Mouse (Mus musculus): ENCODE results near the gene Thsd7b. TPM values are rescaled to one million over a fixed set of nuclear protein-coding genes. Genes with fewer than 3 reads are reported as not detected.
"Not testable (repeated sequence)": the region's sequence is repeated elsewhere in the genome, so short reads cannot be mapped to it uniquely, and the experiment has no call there.

Thsd7b gene
- polyA plus RNA-seq, 1 experiment from 2014 or later = 0.49 TPM

DNA sequence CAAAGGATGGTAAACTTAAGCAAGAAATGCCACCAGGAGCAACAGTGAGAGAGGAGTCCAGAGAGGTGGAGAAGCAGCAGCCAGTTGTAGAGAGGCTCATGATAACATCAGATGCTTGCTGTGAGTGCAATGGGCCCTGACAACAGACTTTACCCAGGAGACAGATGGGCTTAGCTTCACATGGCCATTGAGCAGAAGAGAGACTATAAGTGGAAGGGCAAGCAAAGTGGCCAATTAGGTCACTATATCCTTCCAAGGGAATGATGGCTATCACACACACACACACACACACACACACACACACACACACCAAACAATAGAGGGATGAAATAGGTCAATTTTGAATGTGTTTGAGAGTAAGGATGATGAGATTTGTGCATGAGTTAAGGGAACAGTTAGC, 565.4 kb downstream of the Thsd7b start:
- no peak for DNase-seq (ENCODE audit: low spot score)

DNA sequence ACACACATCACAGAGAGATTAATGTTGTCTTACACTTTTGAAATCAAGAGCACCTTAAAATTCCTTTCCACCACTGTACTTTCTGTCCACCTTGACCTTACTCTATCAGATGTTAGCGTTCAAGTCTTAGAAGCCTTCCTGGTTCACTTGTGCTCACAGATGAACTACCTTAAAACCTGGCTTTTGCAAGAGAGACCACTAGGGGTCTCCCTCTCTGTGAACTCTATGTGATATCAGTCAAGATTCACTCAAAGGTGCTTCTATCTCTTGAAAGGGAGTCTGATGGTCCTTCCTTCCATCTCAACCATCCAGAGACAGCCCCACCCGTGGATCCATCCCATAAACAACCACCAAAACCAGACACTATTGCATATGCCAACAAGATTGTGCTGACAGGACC, 570.3 kb downstream of the Thsd7b start:
- DNase-seq (ENCODE audit: low spot score) = peak; percentile 31

DNA sequence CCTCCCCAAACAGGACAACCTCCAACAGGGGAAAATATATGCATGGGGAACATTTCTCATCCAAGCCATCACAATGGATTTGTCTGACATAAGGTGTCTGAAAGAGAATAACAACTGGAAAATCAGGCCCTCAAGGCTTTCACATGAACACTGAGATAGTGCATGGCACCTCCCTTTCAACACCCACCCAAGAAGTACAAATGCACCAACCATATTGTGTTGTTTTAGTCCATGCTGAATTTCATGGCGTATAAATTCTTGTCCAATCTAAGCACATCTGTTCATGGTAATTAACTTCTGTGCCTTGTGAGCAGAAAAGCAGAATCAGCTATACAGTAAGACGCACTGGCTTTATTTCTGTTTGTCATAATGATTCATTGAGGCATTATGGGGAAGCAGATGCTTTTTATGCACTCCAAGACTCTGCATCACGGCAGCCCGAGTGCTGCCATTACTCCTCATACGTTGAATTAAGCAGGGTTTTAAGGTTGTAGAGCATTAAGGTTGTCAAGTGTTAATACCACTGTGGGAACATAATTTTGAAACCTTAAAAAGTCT, 577.0 kb downstream of the Thsd7b start:
- no peak for DNase-seq (ENCODE audit: low spot score)

DNA sequence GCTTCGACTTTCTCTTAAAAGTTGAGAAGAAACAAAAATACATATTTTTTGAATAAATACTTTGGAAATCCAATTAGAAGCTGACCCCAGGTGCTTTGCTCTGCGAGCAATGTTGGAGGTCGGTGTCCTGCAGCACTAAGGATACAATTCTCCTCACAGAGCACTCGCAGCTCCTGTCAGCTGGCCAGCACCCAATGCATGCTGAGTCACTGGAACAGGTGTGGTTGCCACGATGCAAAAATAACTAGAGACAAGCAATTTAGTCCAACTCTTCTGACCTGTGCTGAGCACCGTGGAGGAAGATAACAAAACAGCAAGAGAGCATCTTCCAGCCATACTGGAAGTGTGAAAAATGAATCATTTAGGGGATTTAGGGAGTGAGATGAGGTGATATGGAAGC, 594.6 kb downstream of the Thsd7b start:
- DNase-seq (ENCODE audit: low spot score) = no peak

DNA sequence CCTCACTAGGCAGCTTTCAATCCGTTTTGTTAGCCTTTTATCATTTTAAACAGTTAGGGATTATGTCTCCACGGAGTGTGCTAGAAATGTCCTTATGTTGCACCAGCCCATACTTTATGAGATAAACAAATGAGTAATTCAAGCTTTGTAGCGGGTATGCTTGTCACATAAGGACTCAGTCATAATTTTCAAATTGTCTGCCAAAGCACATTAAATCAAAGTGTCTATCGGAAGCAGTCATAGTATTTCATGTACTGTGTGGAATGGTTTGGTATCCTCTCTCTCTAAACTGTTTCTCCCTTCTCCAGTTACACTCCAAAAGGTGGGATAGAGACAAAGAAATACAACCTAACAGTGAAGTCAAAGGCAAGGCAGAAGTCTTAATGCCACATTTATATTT, 601.3 kb downstream of the Thsd7b start:
- DNase-seq (ENCODE audit: low spot score) = no peak

DNA sequence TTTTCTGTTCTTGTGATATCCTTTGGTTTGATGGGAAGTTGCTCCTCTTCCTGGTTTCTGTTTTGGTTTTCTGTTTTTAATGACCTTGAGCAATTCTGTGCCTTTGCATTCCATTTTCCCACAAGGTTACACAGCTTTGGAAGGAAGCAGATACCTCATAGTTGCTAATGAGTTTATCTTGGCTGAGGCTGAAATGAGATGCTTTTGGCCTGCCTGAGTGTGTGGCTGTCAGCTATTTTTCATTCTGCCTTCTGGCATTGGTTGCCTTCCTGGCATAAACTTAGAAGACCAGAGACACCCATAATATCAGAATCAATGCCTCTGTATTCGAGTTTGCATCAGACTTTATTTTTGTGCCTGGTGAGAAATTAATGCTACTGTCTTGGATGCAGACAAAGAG, 614.8 kb downstream of the Thsd7b start:
- no peak for DNase-seq (ENCODE audit: low spot score)

DNA sequence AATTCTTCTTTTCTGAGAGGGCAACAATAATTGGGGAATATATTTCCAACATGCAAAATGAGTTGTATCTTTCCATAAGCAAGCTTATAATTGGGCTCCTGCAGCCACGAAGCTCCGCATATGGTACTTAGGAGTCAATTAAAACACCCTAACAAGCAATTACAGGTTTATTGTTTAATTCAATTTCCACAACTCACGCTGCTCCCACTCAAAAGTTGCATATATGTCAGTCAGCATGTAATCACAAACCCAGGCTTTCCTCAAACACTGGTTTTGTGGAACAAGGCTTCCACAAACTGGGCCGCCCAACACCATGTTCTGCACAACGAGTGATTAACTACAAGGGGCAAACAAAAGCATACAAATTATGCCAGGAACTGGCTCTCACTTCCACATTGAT, 625.0 kb downstream of the Thsd7b start:
- no peak for DNase-seq (ENCODE audit: low spot score)

DNA sequence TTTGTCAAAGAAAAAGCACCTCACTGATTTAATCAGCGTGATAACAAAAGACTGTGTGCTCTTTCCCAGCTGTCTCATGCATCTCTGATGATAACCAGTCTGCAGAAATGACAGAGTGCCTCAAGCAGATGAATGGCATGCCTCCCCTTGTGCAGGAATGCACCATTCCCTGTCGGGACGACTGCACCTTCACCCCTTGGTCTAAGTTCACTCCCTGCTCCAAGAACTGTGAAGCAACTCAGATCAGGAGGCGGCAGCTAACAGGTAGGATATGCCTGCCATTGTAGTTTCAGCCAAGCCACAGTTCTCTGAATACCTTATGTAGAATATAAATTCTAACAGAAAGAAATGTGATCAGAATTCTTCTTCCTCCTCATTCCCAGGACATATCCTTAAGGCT, 642.4 kb downstream of the Thsd7b start:
- DNase-seq (ENCODE audit: low spot score) = no peak

DNA sequence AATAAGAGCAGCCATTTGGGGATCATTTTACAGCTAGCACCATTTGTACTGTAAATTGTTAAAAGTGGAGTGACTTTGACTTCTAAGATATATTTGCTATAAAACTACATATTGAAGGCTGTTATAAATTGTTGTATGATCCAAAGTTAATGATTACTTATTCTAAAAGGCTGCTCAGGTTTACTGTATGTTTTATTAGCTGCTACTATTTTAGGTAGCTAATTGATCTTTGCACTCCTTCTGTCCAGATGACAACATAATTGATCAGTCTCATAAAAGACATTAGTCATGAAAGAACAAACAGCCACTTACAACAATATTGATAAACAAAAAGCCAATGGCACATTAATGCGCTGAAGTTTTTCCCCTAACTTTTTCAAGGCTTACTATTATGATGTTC, 644.5 kb downstream of the Thsd7b start:
- DNase-seq (ENCODE audit: low spot score) = no peak

DNA sequence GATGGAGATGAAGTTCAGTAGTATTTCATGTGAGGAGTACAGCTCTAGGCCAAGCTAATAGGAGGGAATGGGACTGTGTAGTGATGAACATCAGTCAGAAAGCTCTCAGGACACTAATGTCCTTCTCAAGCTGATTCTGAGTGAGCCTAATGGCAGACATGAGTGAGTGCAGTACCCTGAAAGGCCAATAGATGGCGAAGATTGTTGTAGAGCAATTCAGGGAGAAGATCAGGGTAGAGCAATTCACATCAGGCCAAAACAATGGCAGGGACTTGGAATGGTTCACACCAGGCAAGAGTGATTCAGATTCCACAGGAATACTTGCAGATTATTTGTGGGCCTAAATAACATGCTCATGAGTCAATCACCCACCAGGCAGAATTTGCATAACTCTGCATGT, 646.3 kb downstream of the Thsd7b start:
- peak; percentile 38 for DNase-seq (ENCODE audit: low spot score)

DNA sequence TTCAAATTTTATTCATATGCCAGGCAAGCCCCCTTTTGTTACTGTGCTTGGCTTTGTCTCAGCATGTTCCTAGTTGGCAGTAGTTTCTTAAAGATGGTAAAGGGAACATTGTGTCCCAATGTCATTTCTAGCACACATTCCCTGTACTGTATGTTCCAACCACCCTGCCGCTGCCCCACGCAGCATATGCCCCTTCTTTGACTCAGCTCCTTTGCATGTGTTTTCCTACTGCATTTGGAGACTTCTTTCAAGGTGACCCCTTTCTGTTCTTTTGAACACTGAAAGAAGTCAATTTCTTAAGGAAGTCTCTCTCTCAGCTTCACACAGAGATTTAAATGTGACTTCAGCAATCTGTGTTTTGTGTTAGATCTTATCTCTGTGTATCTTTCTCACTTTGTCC, 657.9 kb downstream of the Thsd7b start:
- no peak for DNase-seq (ENCODE audit: low spot score)

DNA sequence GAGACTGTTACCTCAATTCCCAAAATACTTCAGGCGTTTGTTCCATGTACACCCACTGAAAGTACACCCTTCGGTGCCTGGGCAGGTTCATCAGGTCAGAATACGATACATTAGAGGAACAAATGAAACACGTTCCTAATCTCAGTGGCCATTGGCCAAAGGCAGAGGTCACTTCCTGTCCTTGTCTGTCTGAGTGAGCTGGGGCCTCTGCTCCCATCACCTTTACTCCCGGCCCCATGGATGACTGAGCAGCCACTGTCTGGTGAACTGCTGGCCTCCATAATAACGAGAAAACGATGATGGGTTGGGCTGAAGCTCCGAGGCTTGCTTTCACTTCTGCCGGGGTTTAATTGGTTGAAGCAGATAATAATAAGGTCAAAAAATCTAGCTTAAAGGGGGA, 670.0 kb downstream of the Thsd7b start:
- DNase-seq (ENCODE audit: low spot score) = no peak

DNA sequence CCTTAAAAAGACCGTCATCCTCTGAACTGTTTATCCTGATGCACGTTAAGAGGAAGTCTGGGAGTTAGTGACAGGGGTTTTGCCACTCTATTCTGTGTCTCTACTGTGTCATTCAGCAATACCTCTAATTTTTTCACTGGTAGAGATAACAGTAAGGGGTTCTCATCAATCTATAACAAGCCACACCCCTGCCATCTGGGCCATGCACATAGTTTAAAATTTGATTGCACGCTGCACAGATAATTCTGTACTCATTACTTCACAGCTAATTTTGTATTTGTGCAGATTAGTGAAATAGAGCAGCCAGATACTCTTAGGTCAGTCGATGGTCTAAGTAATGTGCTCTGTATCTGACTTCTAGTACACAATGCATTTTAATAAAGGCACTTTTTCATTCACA, 673.9 kb downstream of the Thsd7b start:
- DNase-seq (ENCODE audit: low spot score) = no peak

DNA sequence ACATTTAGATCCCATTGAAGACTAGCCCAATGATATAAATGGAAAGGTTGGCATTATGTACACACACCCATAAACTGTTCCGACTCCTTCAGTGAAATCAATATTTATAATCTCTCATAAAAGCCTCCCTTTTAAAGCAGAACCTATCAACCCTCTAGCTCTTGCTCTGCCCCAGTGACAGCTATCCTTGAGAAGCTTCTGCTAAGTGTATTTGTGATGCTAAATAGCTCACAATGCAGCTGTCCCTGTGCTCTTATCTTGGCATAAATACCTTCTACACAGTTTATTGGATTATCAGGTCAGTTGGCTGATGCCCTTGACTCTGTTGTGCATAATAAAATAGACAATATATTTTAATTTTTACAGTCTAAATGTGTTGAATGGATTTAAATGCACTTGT, 682.4 kb downstream of the Thsd7b start:
- no peak for DNase-seq (ENCODE audit: low spot score)

DNA sequence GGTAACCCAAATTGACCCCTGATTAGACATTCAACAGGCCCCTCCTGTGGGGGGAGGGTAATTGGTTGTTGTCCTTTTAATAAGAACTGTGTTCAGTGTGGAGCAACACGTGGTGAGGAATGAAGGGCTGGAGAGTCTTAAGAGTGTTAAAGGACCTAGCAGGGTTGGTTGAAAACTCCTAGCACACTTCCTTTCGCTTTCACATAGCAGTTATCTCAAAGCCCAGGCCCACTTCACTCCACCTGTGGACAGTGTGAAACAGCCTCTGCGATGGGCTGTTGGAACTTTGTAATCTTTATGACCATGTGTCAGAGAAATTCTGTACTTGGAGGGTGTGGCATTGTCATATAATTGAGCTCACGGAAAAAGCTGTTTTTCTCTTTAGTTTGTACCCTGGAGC, 683.5 kb downstream of the Thsd7b start:
- DNase-seq (ENCODE audit: low spot score) = no peak

DNA sequence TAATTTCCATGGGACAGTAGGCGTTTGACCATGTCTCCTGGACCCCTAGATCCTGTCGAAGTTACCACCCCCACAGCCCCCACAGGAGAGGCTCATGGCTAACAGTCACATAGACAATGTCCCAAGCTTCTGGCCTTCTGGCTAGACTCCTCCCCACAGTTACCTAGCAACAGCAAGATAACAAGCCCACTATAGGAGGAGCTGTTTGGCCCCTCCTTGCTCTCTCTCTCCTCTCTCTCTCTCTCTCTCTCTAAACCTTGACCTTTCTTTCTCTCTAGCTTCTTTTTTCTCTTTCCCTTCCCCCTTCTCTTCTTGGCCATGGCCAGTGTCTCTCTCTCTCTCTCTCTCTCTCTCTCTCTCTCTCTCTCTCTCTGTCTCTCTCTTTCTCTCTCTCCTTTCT, 686.2 kb downstream of the Thsd7b start:
- not testable (repeated sequence) for DNase-seq (ENCODE audit: low spot score)

DNA sequence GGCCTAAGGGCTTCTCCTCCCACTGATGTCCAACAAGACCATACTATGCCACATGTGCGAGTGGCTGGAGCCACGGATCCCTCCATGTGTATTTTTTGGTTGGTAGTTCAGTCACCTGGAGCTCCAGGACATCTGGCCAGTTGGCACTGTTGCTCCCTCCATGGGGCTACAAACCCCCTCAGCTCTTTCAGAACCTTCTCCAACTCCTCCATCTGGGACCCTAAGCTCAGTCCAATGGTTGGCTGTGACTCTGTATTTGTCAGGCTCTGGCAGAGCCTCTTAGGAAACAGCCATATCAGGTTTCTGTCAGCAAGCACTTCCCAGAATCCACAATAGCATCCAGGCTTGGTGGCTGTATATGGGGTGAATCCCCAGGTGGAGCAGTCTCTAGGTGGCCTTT, 690.1 kb downstream of the Thsd7b start:
- DNase-seq (ENCODE audit: low spot score) = no peak

DNA sequence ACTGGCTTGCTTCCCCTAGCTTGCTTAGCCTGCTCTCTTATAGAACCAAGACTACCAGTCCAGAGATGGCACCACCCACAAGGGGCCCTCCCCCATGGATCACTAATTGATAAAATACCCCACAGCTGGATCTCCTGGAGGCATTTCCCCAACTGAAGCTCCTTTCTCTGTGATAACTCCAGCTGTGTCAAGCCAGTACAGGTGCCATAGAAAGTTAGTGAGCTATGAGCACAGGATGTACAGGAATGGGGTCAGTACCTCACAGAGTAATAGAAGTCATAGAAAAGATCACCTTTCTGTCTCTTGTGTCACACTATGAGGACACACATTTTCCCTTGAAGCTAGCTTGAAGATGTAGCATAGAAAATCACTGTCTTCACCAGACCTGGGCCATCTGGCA, 716.1 kb downstream of the Thsd7b start:
- DNase-seq (ENCODE audit: low spot score) = not testable (repeated sequence)

DNA sequence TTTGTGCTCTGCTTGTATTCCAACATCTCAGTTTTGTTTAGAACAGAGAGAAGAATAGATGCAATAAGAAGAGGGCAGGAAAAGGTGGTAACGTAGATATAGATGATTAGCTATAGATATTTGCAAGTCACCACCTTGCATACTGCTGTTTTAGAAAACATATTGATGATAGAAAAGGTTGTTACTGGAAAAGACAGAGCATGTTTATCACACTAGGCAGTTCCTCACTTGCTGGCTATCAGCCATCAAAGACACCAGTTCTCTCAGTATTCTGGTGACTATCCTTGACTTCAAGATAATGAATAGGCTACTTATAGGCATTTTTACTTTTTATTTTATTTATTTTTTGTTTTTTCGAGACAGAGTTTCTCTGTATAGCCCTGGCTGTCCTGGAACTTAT, 717.7 kb downstream of the Thsd7b start:
- no peak for DNase-seq (ENCODE audit: low spot score)

DNA sequence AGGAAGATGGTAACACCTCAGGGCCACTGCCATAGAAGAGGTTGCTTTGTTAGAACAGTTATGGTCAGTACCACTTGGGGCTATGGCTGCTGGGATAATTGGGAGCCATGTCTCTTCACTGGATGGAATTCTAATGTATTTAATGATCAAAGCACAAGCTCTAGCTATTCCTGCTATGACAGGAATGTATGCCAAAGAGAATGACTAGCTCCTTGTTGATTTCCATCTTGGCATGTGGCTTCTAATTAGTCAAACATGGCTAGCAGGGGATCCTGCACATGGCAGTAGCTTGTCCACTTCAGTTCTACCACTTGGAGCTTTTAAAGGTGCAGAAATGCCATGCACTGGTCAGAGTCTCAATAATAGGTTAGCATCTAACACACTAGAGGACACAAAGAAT, 781.9 kb downstream of the Thsd7b start:
- DNase-seq (ENCODE audit: low spot score) = no peak

DNA sequence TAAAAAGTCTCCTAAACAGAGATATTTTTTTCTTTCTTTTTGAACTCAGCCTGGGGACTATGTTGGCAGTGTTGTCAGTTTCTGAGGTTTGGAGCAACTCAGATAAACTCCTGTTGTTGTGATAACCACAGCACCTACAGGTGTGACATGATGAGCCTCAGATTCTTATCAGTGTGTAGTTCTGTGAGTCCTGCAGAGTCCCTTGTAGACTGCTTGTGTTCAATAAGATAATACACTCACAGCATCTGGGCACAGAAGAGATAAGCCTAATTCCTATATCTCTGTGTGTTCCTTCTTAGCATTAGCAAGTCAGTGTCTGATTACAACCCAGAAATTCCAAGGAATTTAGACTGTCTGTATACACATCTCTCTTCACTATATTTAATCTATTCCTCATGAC, 789.0 kb downstream of the Thsd7b start:
- DNase-seq (ENCODE audit: low spot score) = no peak

DNA sequence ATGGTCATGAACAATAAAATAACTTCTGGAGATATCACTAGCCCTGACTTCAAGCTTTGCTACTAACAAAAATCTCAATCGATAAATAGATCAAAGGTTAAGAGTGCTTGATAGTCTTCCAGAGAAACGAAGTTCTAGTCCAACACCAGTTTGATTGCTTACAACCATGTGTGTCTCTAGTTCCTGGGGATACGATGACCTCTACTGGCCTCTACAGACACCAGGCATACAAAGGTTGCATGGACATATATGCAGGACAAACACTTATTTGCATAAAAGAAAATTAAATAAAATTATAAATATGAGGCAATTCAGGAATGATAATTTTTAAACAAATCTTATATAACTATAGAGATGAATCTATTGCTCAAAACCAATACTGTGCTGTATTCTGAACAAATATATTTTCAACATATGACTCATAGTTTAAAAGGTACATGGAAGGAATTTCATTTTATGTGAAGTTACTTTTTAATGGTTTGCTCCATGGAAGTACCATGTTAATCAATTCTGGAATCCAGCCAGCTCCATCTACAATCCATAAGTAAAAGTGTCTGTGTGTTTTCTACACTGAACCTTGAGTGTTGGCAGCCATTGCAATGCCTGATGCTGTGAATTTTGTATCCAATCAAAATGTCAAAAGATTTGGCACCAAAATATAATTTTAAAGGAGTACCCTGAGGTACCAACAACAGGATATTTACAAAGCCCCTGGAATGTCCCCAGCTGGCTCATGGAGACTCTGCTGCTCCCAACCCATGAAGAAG, 793.3 kb downstream of the Thsd7b start:
- DNase-seq (ENCODE audit: low spot score) = no peak

DNA sequence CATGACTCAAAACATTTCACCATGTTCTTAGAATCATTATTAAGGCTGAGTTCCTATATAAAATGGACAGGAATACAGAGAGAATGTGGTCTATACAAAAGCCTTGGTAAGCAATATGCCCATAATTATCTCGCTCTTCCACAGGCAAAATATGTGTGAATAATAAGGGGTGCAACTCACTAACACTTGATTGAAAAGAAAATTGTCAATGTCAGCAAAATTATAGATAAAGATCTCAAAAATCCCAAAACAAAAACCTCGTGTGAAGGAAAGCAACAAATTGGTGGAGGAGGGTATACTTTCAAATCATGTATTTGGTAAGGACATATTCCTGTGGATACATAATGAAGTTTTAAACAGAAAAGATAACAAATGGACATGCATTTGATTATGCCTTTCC, 810.7 kb downstream of the Thsd7b start:
- no peak for DNase-seq (ENCODE audit: low spot score)

DNA sequence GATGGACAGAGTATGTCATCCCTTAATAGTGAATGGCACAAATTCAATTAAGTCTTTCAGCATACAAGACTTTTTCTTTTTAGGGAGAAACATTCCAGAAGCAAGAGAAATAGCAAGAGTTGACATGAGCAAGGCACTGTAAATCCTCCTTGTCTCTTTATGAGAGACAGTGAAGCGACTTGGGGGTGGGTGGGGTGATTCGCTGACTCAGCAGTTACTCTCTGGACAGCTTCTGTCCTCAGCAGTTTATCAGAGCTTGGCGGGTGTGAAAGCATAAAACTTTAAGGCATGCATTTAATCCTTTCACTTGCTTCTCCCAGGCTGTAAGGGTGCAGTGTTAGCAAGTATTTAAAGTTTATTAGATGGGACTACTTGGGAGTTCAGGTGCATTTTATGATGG, 812.1 kb downstream of the Thsd7b start:
- no peak for DNase-seq (ENCODE audit: low spot score)

Data from thymus, postnatal 0 days (tissue).